17 mouse cellular contexts compared by ENCODE assay signal in the genomic region with DNA sequence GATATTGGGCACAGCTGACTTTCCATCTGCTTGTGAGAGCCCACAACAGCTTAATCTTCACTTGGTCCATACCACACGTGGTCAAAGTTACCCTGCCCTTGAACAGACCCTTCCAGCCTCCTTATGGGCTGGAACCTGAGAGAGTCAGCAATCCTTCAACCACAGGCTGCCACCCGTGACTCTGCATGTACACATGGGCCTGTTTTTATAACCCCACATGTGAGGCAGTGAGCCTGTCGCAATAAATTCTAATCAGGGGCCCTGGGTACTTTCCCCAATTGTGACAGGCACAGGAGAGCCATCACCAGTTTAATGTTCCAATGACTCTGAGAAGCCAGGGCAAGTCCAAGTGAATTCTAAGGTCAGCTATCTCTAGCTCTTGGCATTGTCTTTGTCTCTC. TPM values are rescaled to one million over a fixed set of nuclear protein-coding genes. Genes with fewer than 3 reads are reported as not detected.
DNase-seq lines count a peak whose midpoint lies in the region; ATAC-seq lines count a peak whose summit lies in the region.
"Had no signal": no experiment of that assay in that cellular context is flagged by ENCODE, and none has a peak within 500 bp of the region (broad histone marks: within the 10 kb centered on the region; RNA-seq: fewer than 3 reads in every experiment).

No protein-coding gene starts in this region.

- no peak overlapping the region for H3K27ac ChIP-seq in kidney, embryonic 16.5 days (ENCODE audit: low read length)
- no peak overlapping the region for H3K27ac ChIP-seq in intestine, embryonic 16.5 days (ENCODE audit: low read length)
- no peak overlapping the region for H3K27ac ChIP-seq in liver, embryonic 11.5 days (ENCODE audit: low read depth, low read length)
- H3K27ac ChIP-seq: hindbrain, postnatal 0 days; liver, embryonic 14.5 days; midbrain, embryonic 12.5 days had no signal

- H3K4me3 ChIP-seq in kidney, embryonic 16.5 days (ENCODE audit: low read length) = no peak overlapping the region
- no peak overlapping the region for H3K4me3 ChIP-seq in intestine, embryonic 16.5 days (ENCODE audit: low read length)
- H3K4me3 ChIP-seq in liver, embryonic 11.5 days (ENCODE audit: low read depth, low read length) = no peak overlapping the region
- H3K4me3 ChIP-seq: midbrain, embryonic 12.5 days; myocyte had no signal

- no peaks in the 10 kb centered on the region for H3K9me3 ChIP-seq in kidney, embryonic 16.5 days (ENCODE audit: low read length)
- no peaks in the 10 kb centered on the region for H3K9me3 ChIP-seq in intestine, embryonic 16.5 days (ENCODE audit: control insufficient read depth, low read length)
- H3K9me3 ChIP-seq in liver, embryonic 11.5 days (ENCODE audit: control insufficient read depth, low read length) = no peaks in the 10 kb centered on the region
- H3K9me3 ChIP-seq: midbrain, embryonic 12.5 days had no signal

- H3K4me1 ChIP-seq in kidney, embryonic 16.5 days (ENCODE audit: insufficient read depth, low read length) = peaks cover 4% of the 10 kb centered on the region; the same call in 1 of the 2 replicates
- H3K4me1 ChIP-seq in intestine, embryonic 16.5 days (ENCODE audit: control insufficient read depth, insufficient read depth, low read length) = peaks cover 4% of the 10 kb centered on the region; the same call in 1 of the 2 replicates
- no peaks in the 10 kb centered on the region for H3K4me1 ChIP-seq in liver, embryonic 11.5 days (replicated peaks; ENCODE audit: control insufficient read depth, insufficient read depth, low read length)
- H3K4me1 ChIP-seq: midbrain, embryonic 12.5 days had no signal

- H3K36me3 ChIP-seq in kidney, embryonic 16.5 days (ENCODE audit: insufficient read depth, low read length) = no peaks in the 10 kb centered on the region
- H3K36me3 ChIP-seq in intestine, embryonic 16.5 days (ENCODE audit: control insufficient read depth, insufficient read depth, low read length) = no peaks in the 10 kb centered on the region
- H3K36me3 ChIP-seq in liver, embryonic 11.5 days (ENCODE audit: control insufficient read depth, insufficient read depth, low read length) = no peaks in the 10 kb centered on the region
- H3K36me3 ChIP-seq: midbrain, embryonic 12.5 days had no signal

- H3K9ac ChIP-seq in kidney, embryonic 16.5 days (replicated peaks; ENCODE audit: low read length) = no peak overlapping the region
- H3K9ac ChIP-seq in intestine, embryonic 16.5 days (ENCODE audit: low read depth, low read length) = no peak overlapping the region
- H3K9ac ChIP-seq in liver, embryonic 11.5 days (ENCODE audit: low read depth, low read length) = no peak overlapping the region
- H3K9ac ChIP-seq: liver, embryonic 14.5 days; midbrain, embryonic 12.5 days had no signal

- H3K4me2 ChIP-seq in kidney, embryonic 16.5 days (replicated peaks; ENCODE audit: low read depth, low read length) = no peak overlapping the region
- H3K4me2 ChIP-seq in intestine, embryonic 16.5 days (ENCODE audit: low read depth, low read length) = no peak overlapping the region
- H3K4me2 ChIP-seq in liver, embryonic 11.5 days = no peak overlapping the region
- H3K4me2 ChIP-seq: heart, embryonic 11.5 days; midbrain, embryonic 12.5 days had no signal

- no peaks in the 10 kb centered on the region for H3K27me3 ChIP-seq in kidney, embryonic 16.5 days (ENCODE audit: insufficient read depth, low read length)
- H3K27me3 ChIP-seq in intestine, embryonic 16.5 days (replicated peaks; ENCODE audit: control insufficient read depth, insufficient read depth, low read length) = no peaks in the 10 kb centered on the region
- no peaks in the 10 kb centered on the region for H3K27me3 ChIP-seq in liver, embryonic 11.5 days (replicated peaks; ENCODE audit: control insufficient read depth, insufficient read depth, low read length)
- H3K27me3 ChIP-seq: midbrain, embryonic 12.5 days had no signal

- DNase-seq in kidney, adult 18-20 months = no peak
- peak; percentile 74 for DNase-seq in fat pad, adult 2 months (ENCODE audit: extremely low read depth, low read depth, low spot score)
- DNase-seq in urinary bladder, postnatal 10 days (ENCODE audit: low spot score) = no peak
- no peak for DNase-seq in liver, embryonic 11.5 days (ENCODE audit: low spot score)
- DNase-seq: cerebellum, postnatal 14 days; heart, postnatal 36 days; kidney, postnatal 14 days; right cerebral cortex, postnatal 25 days had no signal

- WGBS in kidney, embryonic 16.5 days = 17% methylated on average over 3 of the region's 3 CpGs
- WGBS in intestine, embryonic 16.5 days = 27% methylated on average over 3 of the region's 3 CpGs
- 40% methylated on average over 3 of the region's 3 CpGs for WGBS in liver, embryonic 11.5 days

- ATAC-seq in kidney, embryonic 16.5 days (ENCODE audit: low FRiP score, low TSS enrichment) = peak; percentile 85
- ATAC-seq in intestine, embryonic 16.5 days = peak; percentile 80
- peak; percentile 33 for ATAC-seq in neutrophil, adult 5-6 weeks (ENCODE audit: extremely low read depth, insufficient number of reproducible peaks, low FRiP score, poor library complexity, severe bottlenecking)
- no peak for ATAC-seq in liver, embryonic 11.5 days (replicated peaks; ENCODE audit: low FRiP score)
- ATAC-seq: hindbrain, postnatal 0 days; lung, postnatal 0 days had no signal

RNA-seq across cellular contexts. Expression of a gene that starts 22.8 kb away (rescaled TPM):
- 1.6 TPM in 2 replicates for polyA plus RNA-seq in kidney, embryonic 16.5 days (2015; fragmentation: Nextera tagmentation; extraction: Ambion mirVana)
- 1.5 and 1.7 TPM in 2 replicates for polyA plus RNA-seq in intestine, embryonic 16.5 days (2015; fragmentation: Nextera tagmentation; extraction: Ambion mirVana)
- 68.8 and 69.0 TPM in 2 replicates for total RNA-seq in neutrophil, adult 5-6 weeks (2017)
- 0.32 and 0.33 TPM in 2 replicates for polyA plus RNA-seq in liver, embryonic 11.5 days (2014; fragmentation: Nextera tagmentation; extraction: Ambion mirVana)
